ENCODE assay signal across 22 mouse cellular contexts in the genomic region with DNA sequence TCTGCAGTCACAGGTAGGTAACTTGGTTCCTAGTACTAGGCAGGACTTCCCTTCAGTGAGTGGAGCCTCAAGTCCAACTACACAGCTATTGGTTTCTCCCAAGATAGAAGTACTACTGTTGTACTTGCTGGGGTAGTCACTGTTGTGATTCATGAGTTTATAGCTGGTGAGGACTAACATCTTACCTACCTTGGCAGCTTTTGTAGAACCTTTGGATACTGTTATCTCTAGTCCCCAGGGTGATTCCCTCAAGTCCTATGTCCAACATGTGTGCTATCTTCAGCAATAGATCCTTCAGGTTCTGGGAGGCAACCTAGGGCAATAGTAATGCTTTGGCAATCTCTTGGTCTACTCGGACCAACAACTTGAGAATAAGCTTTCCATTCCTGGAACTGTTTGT. TPM values are rescaled to one million over a fixed set of nuclear protein-coding genes. Genes with fewer than 3 reads are reported as not detected.
DNase-seq lines count a peak whose midpoint lies in the region; ATAC-seq and TF ChIP-seq lines count a peak whose summit lies in the region.
"Had no signal": no experiment of that assay in that cellular context is flagged by ENCODE, and none has a peak within 500 bp of the region (broad histone marks: within the 10 kb centered on the region; RNA-seq: fewer than 3 reads in every experiment).

No protein-coding gene starts in this region.

- H3K36me3 ChIP-seq in G1E (replicated peaks) = peaks cover 32% of the 10 kb centered on the region
- peaks cover 6 to 14% of the 10 kb centered on the region in 2 experiments for H3K36me3 ChIP-seq in MEL (ENCODE audit: control insufficient read depth in 1 of 2, insufficient read depth in 2 of 2, low read length in 2 of 2)
- H3K36me3 ChIP-seq in intestine, postnatal 0 days (ENCODE audit: control insufficient read depth, insufficient read depth) = peaks cover 22% of the 10 kb centered on the region
- H3K36me3 ChIP-seq in stomach, postnatal 0 days (ENCODE audit: control insufficient read depth, insufficient read depth, low read length) = 0 out of 2 replicates have a peak, but pooled peaks cover 2% of the 10 kb centered on the region

- WGBS in intestine, postnatal 0 days = 66% methylated on average over 1 of the region's 1 CpGs
- 83% methylated on average over 1 of the region's 1 CpGs for WGBS in stomach, postnatal 0 days

- DNase-seq in G1E (ENCODE audit: low spot score) = no peak
- peak; percentile 41 for DNase-seq in MEL (ENCODE audit: low read depth, low spot score)
- no peak for DNase-seq in stomach, postnatal 0 days (ENCODE audit: low spot score)
- DNase-seq in adrenal gland, adult 8-10 months = no peak
- DNase-seq in heart, postnatal 4 days = no peak
- DNase-seq: adrenal gland, adult 2 months; adrenal gland, postnatal 36 days; cerebellum, adult 18-20 months; cerebellum, adult 9-10 months; cerebellum, postnatal 14 days; gastrocnemius, postnatal 25 days; heart, adult 18-20 months; heart, postnatal 10 days; heart, postnatal 36 days had no signal

- peak in 1 of 2 experiments; percentile 29; a peak in 1 of 4 replicates for TF ChIP-seq EP300 in MEL (IDR thresholded peaks at IDR 0.05; ENCODE audit: low read depth in 1 of 2, low read length in 2 of 2)
- no peak for TF ChIP-seq EP300 in stomach, postnatal 0 days (optimal IDR thresholded peaks at IDR 0.05)

- H3K4me1 ChIP-seq in G1E (ENCODE audit: insufficient read depth, low read depth, low read length) (peaks cover 12% of the 10 kb centered on the region), MEL (ENCODE audit: control insufficient read depth in 1 of 2, insufficient read depth in 2 of 2, low read length in 2 of 2) (peaks cover 6 to 13% of the 10 kb centered on the region in 2 experiments)
- no peaks in the 10 kb centered on the region for H3K4me1 ChIP-seq in intestine, postnatal 0 days (replicated peaks; ENCODE audit: control insufficient read depth, insufficient read depth, low read length)
- H3K4me1 ChIP-seq in stomach, postnatal 0 days (replicated peaks; ENCODE audit: control insufficient read depth, insufficient read depth) = no peaks in the 10 kb centered on the region
- H3K4me1 ChIP-seq: forebrain, embryonic 10.5 days; forebrain, embryonic 13.5 days; heart, embryonic 12.5 days; heart, embryonic 15.5 days had no signal

- no peaks in the 10 kb centered on the region for H3K9me3 ChIP-seq in G1E (replicated peaks)
- H3K9me3 ChIP-seq in MEL (replicated peaks; ENCODE audit: insufficient read depth, low read length) = no peaks in the 10 kb centered on the region
- H3K9me3 ChIP-seq in intestine, postnatal 0 days (ENCODE audit: control insufficient read depth) = no peaks in the 10 kb centered on the region
- no peaks in the 10 kb centered on the region for H3K9me3 ChIP-seq in stomach, postnatal 0 days (ENCODE audit: control insufficient read depth, low read length)
- H3K9me3 ChIP-seq: forebrain, embryonic 10.5 days; forebrain, embryonic 13.5 days; heart, embryonic 12.5 days; heart, embryonic 15.5 days had no signal

- TF ChIP-seq CTCF in G1E (IDR thresholded peaks at IDR 0.05; ENCODE audit: low read depth, low read length) = no peak
- no peak for TF ChIP-seq CTCF in MEL (IDR thresholded peaks at IDR 0.05 in 2 of 3, conservative IDR thresholded peaks at IDR 0.05 in 1 of 3; ENCODE audit: control insufficient read depth in 1 of 3, insufficient read depth in 1 of 3, low read depth in 2 of 3, low read length in 3 of 3, poor library complexity in 1 of 3, severe bottlenecking in 1 of 3)
- TF ChIP-seq CTCF in intestine, postnatal 0 days (IDR thresholded peaks at IDR 0.05; ENCODE audit: low read depth) = no peak
- no peak for TF ChIP-seq CTCF in stomach, postnatal 0 days (IDR thresholded peaks at IDR 0.05; ENCODE audit: low read depth)

- TF ChIP-seq POLR2A in MEL (IDR thresholded peaks at IDR 0.05; ENCODE audit: control insufficient read depth in 1 of 2, insufficient read depth in 1 of 2, low read depth in 1 of 2, low read length in 2 of 2, poor library complexity in 1 of 2) = no peak

- no peaks in the 10 kb centered on the region for H3K27me3 ChIP-seq in G1E (ENCODE audit: insufficient read depth, low read length)
- H3K27me3 ChIP-seq in MEL (ENCODE audit: control insufficient read depth in 1 of 2, insufficient read depth in 2 of 2, low read length in 2 of 2) = no peaks in the 10 kb centered on the region
- H3K27me3 ChIP-seq in intestine, postnatal 0 days (replicated peaks; ENCODE audit: control insufficient read depth, insufficient read depth, low read length) = no peaks in the 10 kb centered on the region
- H3K27me3 ChIP-seq in stomach, postnatal 0 days (ENCODE audit: control insufficient read depth, insufficient read depth, low read length) = no peaks in the 10 kb centered on the region
- H3K27me3 ChIP-seq: forebrain, embryonic 13.5 days; heart, embryonic 12.5 days; heart, embryonic 15.5 days had no signal

- H3K4me3 ChIP-seq in G1E (ENCODE audit: low read depth, low read length) (no peak overlapping the region), MEL (ENCODE audit: control insufficient read depth in 1 of 2, insufficient read depth in 1 of 2, low read depth in 2 of 2, low read length in 2 of 2) (no peak overlapping the region)
- H3K4me3 ChIP-seq in intestine, postnatal 0 days (ENCODE audit: low read depth, low read length) = no peak overlapping the region
- H3K4me3 ChIP-seq in stomach, postnatal 0 days (ENCODE audit: low read depth, low read length) = no peak overlapping the region
- H3K4me3 ChIP-seq: forebrain, embryonic 10.5 days; forebrain, embryonic 13.5 days; heart, embryonic 12.5 days; heart, embryonic 15.5 days had no signal

- no peak overlapping the region for H3K9ac ChIP-seq in MEL (ENCODE audit: control insufficient read depth, low read depth, low read length, poor library complexity, severe bottlenecking)
- H3K9ac ChIP-seq in intestine, postnatal 0 days (ENCODE audit: low read depth, low read length) = no peak overlapping the region
- H3K9ac ChIP-seq in stomach, postnatal 0 days (ENCODE audit: low read length) = no peak overlapping the region
- H3K9ac ChIP-seq: forebrain, embryonic 13.5 days; heart, embryonic 12.5 days; heart, embryonic 15.5 days; hindbrain, embryonic 14.5 days had no signal

- H3K4me2 ChIP-seq in intestine, postnatal 0 days (replicated peaks; ENCODE audit: low read depth) = no peak overlapping the region
- no peak overlapping the region for H3K4me2 ChIP-seq in stomach, postnatal 0 days (replicated peaks; ENCODE audit: low read depth)
- H3K4me2 ChIP-seq: forebrain, embryonic 13.5 days; heart, embryonic 12.5 days; heart, embryonic 15.5 days; hindbrain, embryonic 14.5 days had no signal

- ATAC-seq in G1E (ENCODE audit: extremely low read depth, insufficient number of reproducible peaks, low FRiP score, poor library complexity, severe bottlenecking) = 0 out of 2 replicates have a peak, but pooled peaks have one; percentile 6
- peak; percentile 92 for ATAC-seq in intestine, postnatal 0 days
- ATAC-seq in stomach, postnatal 0 days (ENCODE audit: low FRiP score, low TSS enrichment) = 0 out of 2 replicates have a peak, but pooled peaks have one; percentile 15
- ATAC-seq: forebrain, embryonic 13.5 days; inflammation-experienced regulatory T-cells, adult 6 months had no signal

- no peaks in the 10 kb centered on the region for H3K79me2 ChIP-seq in MEL (ENCODE audit: control insufficient read depth, insufficient read depth, low read length, poor library complexity)

- no peak for TF ChIP-seq RAD21 in MEL (IDR thresholded peaks at IDR 0.05; ENCODE audit: low read depth, low read length)

- H3K27ac ChIP-seq in MEL (ENCODE audit: control insufficient read depth, low read depth, low read length) = no peak overlapping the region
- H3K27ac ChIP-seq in intestine, postnatal 0 days (ENCODE audit: low read depth, low read length) = peak overlapping the region; percentile 78
- H3K27ac ChIP-seq in stomach, postnatal 0 days (replicated peaks) = no peak overlapping the region
- H3K27ac ChIP-seq: forebrain, embryonic 10.5 days; forebrain, embryonic 13.5 days; heart, embryonic 15.5 days; hindbrain, embryonic 14.5 days; hindbrain, postnatal 0 days had no signal

TF ChIP-seq in MEL, 35 proteins besides CTCF, POLR2A, EP300 and RAD21:
- TF ChIP-seq MAX (IDR thresholded peaks at IDR 0.05; ENCODE audit: low read length) (0 out of 2 replicates have a peak, but pooled peaks have one; percentile 23), TAL1 (IDR thresholded peaks at IDR 0.05; ENCODE audit: low read length) (peak; percentile 50), MAFK (IDR thresholded peaks at IDR 0.05; ENCODE audit: borderline replicate concordance, low read depth, low read length) (no peak), JUND (IDR thresholded peaks at IDR 0.05; ENCODE audit: low read depth, low read length) (no peak), POLR2AphosphoS2 (IDR thresholded peaks at IDR 0.05; ENCODE audit: low read length) (peak; percentile 23; the same call in 1 of the 2 replicates), NELFE (IDR thresholded peaks at IDR 0.05; ENCODE audit: low read depth, low read length) (0 out of 2 replicates have a peak, but pooled peaks have one; percentile 16), GATA1 (IDR thresholded peaks at IDR 0.05; ENCODE audit: low read depth, low read length) (0 out of 2 replicates have a peak, but pooled peaks have one; percentile 19)

RNA-seq across cellular contexts. Expression of a gene that starts 42.8 kb away (rescaled TPM):
- total RNA-seq in G1E (2014; fragmentation: Nextera tagmentation) (3.8 and 6.5 TPM in 2 replicates), G1E (2017) (12.4 and 14.5 TPM in 2 replicates), MEL (2012; rRNA removed) (19.0 and 26.8 TPM in 2 replicates)
- polyA plus RNA-seq in G1E (2012) (1.2 and 2.6 TPM in 2 replicates), MEL (2012; ENCODE audit: insufficient read depth in 1 of 2, insufficient read length in 2 of 2, low read depth in 1 of 2, low replicate concordance in 2 of 2, missing spikeins in 1 of 2) (10 to 100 TPM; 46.5 to 53.9 TPM)
- polyA plus RNA-seq in intestine, postnatal 0 days (2015; fragmentation: Nextera tagmentation; extraction: Ambion mirVana) = 29.5 and 30.2 TPM in 2 replicates
- 15.7 and 16.2 TPM in 2 replicates for polyA plus RNA-seq in stomach, postnatal 0 days (2015; fragmentation: Nextera tagmentation; extraction: Ambion mirVana)
- 10 to 100 TPM; 13.6 to 18.6 (median 15.3) TPM for total RNA-seq in adrenal gland, adult 8-10 months (2022)
- 1 to 10 TPM; 7.9 to 9.0 TPM for total RNA-seq in heart, postnatal 4 days (2021)

Comparison
In these comparisons a context has a peak if more than half of its experiments do, and no peak if none do; other contexts are left out.
1. ATAC-seq: peak in every context shown above with its lines; median percentile 92 in intestine, postnatal 0 days; 15 in stomach, postnatal 0 days; 6 in G1E.